Mouse (Mus musculus) ovary, adult 18-20 months (tissue): ENCODE data around the gene Gm11060.

Experiments used
- DNase-seq: peaks from one replicate; pipeline ENCODE4 v3.0.0; 2022; ENCODE audit warnings: low spot score, mixed read lengths

The Gm11060 gene

GRCm38 (mm10) chr2:105117669-105118068 is 25.9 kb downstream of the Gm11060 start:
- no peak for DNase-seq

- no peak for DNase-seq
These were observed 30.4 kb downstream of the Gm11060 start for GRCm38 (mm10) chr2:105122216-105122615.

GRCm38 (mm10) chr2:105122886-105123285 is 31.1 kb downstream of the Gm11060 start:
- no peak for DNase-seq

GRCm38 (mm10) chr2:105123431-105123830 is 31.6 kb downstream of the Gm11060 start:
- no peak for DNase-seq

GRCm38 (mm10) chr2:105123881-105124280 is 32.1 kb downstream of the Gm11060 start:
- DNase-seq, result no peak

GRCm38 (mm10) chr2:105124391-105124790 is 32.6 kb downstream of the Gm11060 start:
- DNase-seq, result no peak

- no peak for DNase-seq
These were observed 33.4 kb downstream of the Gm11060 start for GRCm38 (mm10) chr2:105125205-105125604.

GRCm38 (mm10) chr2:105125641-105126040 is 33.8 kb downstream of the Gm11060 start:
- no peak for DNase-seq

- DNase-seq, result peak; percentile 87
These were observed 34.5 kb downstream of the Gm11060 start, which contains the start of gene Wt1 for GRCm38 (mm10) chr2:105126279-105126678. Gene Wt1 (plus strand): TSS chr2:105126529.

GRCm38 (mm10) chr2:105126691-105127530 is 35.1 kb downstream of the Gm11060 start:
- DNase-seq, result no peak

- no peak for DNase-seq
These were observed 36.0 kb downstream of the Gm11060 start for GRCm38 (mm10) chr2:105127531-105128480.

- DNase-seq, result no peak
These were observed 36.7 kb downstream of the Gm11060 start for GRCm38 (mm10) chr2:105128564-105128963.

GRCm38 (mm10) chr2:105130351-105131060 is 38.7 kb downstream of the Gm11060 start:
- DNase-seq, result peak; percentile 68

GRCm38 (mm10) chr2:105131061-105131810 is 39.4 kb downstream of the Gm11060 start:
- DNase-seq, result no peak

- DNase-seq, result no peak
These were observed 39.9 kb downstream of the Gm11060 start for GRCm38 (mm10) chr2:105131811-105132100.

- DNase-seq, result no peak
These were observed 40.5 kb downstream of the Gm11060 start for GRCm38 (mm10) chr2:105132300-105132699.

GRCm38 (mm10) chr2:105132933-105133795 is 41.3 kb downstream of the Gm11060 start:
- DNase-seq, result no peak

- DNase-seq, result peak; percentile 62
These were observed 42.5 kb downstream of the Gm11060 start for GRCm38 (mm10) chr2:105134296-105134695.

- DNase-seq, result no peak
These were observed 47.7 kb downstream of the Gm11060 start for GRCm38 (mm10) chr2:105139471-105139870.

- DNase-seq, result no peak
These were observed 49.6 kb downstream of the Gm11060 start for GRCm38 (mm10) chr2:105141371-105141770.
